Comparison of ENCODE assay signal across 23 mouse cellular contexts in genomic region chr1:38280549-38280948, GRCm38 (mm10).
"Had no signal": no experiment of that assay in that cellular context is flagged by ENCODE, and none has a peak within 500 bp of the region (broad histone marks: within the 10 kb centered on the region; RNA-seq: fewer than 3 reads in every experiment).

No protein-coding gene starts in this region.

- H3K27me3 ChIP-seq: heart, embryonic 12.5 days; hindbrain, embryonic 13.5 days; hindbrain, embryonic 15.5 days; kidney, embryonic 15.5 days; limb, embryonic 13.5 days; limb, embryonic 15.5 days; liver, embryonic 12.5 days had no signal

- H3K9me3 ChIP-seq: heart, embryonic 10.5 days; heart, embryonic 12.5 days; hindbrain, embryonic 13.5 days; hindbrain, embryonic 15.5 days; kidney, embryonic 15.5 days; limb, embryonic 13.5 days; limb, embryonic 15.5 days; liver, embryonic 12.5 days had no signal

- H3K27ac ChIP-seq: heart, embryonic 10.5 days; hindbrain, embryonic 13.5 days; hindbrain, embryonic 15.5 days; hindbrain, postnatal 0 days; kidney, embryonic 15.5 days; kidney, postnatal 0 days; limb, embryonic 15.5 days; liver, embryonic 12.5 days; liver, embryonic 14.5 days had no signal

- H3K9ac ChIP-seq: heart, embryonic 12.5 days; hindbrain, embryonic 13.5 days; hindbrain, embryonic 15.5 days; kidney, embryonic 15.5 days; limb, embryonic 13.5 days; limb, embryonic 15.5 days; liver, embryonic 12.5 days; liver, embryonic 14.5 days had no signal

- H3K4me1 ChIP-seq: hindbrain, embryonic 15.5 days; kidney, embryonic 15.5 days; limb, embryonic 15.5 days; liver, embryonic 12.5 days had no signal

- ATAC-seq: hindbrain, postnatal 0 days; intestine, embryonic 16.5 days; liver, embryonic 12.5 days had no signal

- H3K36me3 ChIP-seq: heart, embryonic 10.5 days; heart, embryonic 12.5 days; hindbrain, embryonic 13.5 days; hindbrain, embryonic 15.5 days; kidney, embryonic 15.5 days; limb, embryonic 15.5 days; liver, embryonic 12.5 days had no signal

- H3K4me2 ChIP-seq: heart, embryonic 12.5 days; hindbrain, embryonic 13.5 days; hindbrain, embryonic 15.5 days; kidney, embryonic 15.5 days; limb, embryonic 13.5 days; limb, embryonic 15.5 days; liver, embryonic 12.5 days had no signal

- DNase-seq: gastrocnemius, postnatal 14 days; heart, adult 18-20 months; heart, postnatal 14 days; heart, postnatal 36 days; kidney, adult 11 months; kidney, adult 2 months; kidney, adult 9 months; kidney, postnatal 14 days; kidney, postnatal 36 days; layer of hippocampus, postnatal 36 days; left cerebral cortex, postnatal 4 days had no signal

- H3K4me3 ChIP-seq: heart, embryonic 10.5 days; heart, embryonic 12.5 days; hindbrain, embryonic 13.5 days; hindbrain, embryonic 15.5 days; kidney, embryonic 15.5 days; limb, embryonic 13.5 days; limb, embryonic 15.5 days; liver, embryonic 12.5 days had no signal
